Mouse (Mus musculus) cerebellum, adult 2 months (tissue): Measurements from ENCODE around the gene Fndc4. TPM values are rescaled to one million over a fixed set of nuclear protein-coding genes. Genes with fewer than 3 reads are reported as not detected.

Experiments
- DNase-seq, 2 experiments: peaks; one replicate each; pipeline ENCODE4 v3.0.0; 2021
- H3K27ac ChIP-seq: fragments of 200-500 bp; 2 replicates; pipeline ENCODE4 v1.5.1; 2012; ENCODE audit warnings: low read length, control low read depth, inconsistent platforms; ENCODE audit not compliant: insufficient read depth
- H3K27me3 ChIP-seq: fragments of 200-500 bp; 2 replicates; pipeline ENCODE4 v1.6.1; 2012; ENCODE audit warnings: inconsistent platforms, mild to moderate bottlenecking, low read length, moderate library complexity; ENCODE audit not compliant: control insufficient read depth, insufficient read depth
- H3K4me1 ChIP-seq: fragments of 200-500 bp; 2 replicates; pipeline ENCODE4 v1.6.1; 2011; ENCODE audit warnings: low read length; ENCODE audit not compliant: control insufficient read depth, insufficient read depth
- H3K4me3 ChIP-seq: fragments of 200-500 bp; replicated peaks from 2 replicates; pipeline ENCODE3; 2011; ENCODE audit warnings: mild to moderate bottlenecking, low read depth, low read length, control low read depth; ENCODE audit not compliant: insufficient read depth
- CTCF ChIP-seq: fragments of 200-500 bp; IDR thresholded peaks from 2 replicates; pipeline ENCODE4 v1.5.1; 2011; ENCODE audit warnings: low read depth, mild to moderate bottlenecking, control low read depth, low read length, moderate library complexity, borderline replicate concordance; ENCODE audit not compliant: insufficient read depth
- POLR2A ChIP-seq: fragments of 200-500 bp; IDR thresholded peaks from 2 replicates; pipeline ENCODE4 v1.6.1; 2011; ENCODE audit warnings: low read length, control low read depth, borderline replicate concordance; ENCODE audit not compliant: insufficient read depth
- WGBS: fragments of 180-500 bp; shearing (Covaris S2); methylation state at CpG from one replicate; pipeline ENCODE4 v1.1.7; 2018; 5-methylcytosine and 5-hydroxymethylcytosine counted together
- polyA plus RNA-seq: library from polyadenylated mRNA; depleted of rRNA; stranded (reverse); fragments of >200 nt; gene quantifications from 2 replicates; pipeline ENCODE4 v1.2.3, GENCODE M21; 2012

The Fndc4 gene
- polyA plus RNA-seq, 1 experiment: 190 TPM

GRCm38 (mm10) chr5:31297981-31298380 is 2.1 kb upstream of the Fndc4 start:
- 48% methylated on average over 3 of the region's 3 CpGs for WGBS
- H3K4me3 ChIP-seq: no peak overlapping the region
- no peak overlapping the region for H3K27ac ChIP-seq
- peaks cover 5% of the 10 kb centered on the region; the same call in 1 of the 2 replicates for H3K4me1 ChIP-seq
- DNase-seq: no peak
- H3K27me3 ChIP-seq: no peaks in the 10 kb centered on the region
- TF ChIP-seq POLR2A (no peak), CTCF (no peak)

GRCm38 (mm10) chr5:31297047-31297757 is 1.3 kb upstream of the Fndc4 start, which contains the start of gene Gckr:
Gene Gckr, plus strand, starts transcription at chr5:31297443.
- H3K4me1 ChIP-seq: peaks cover 5% of the 10 kb centered on the region; the same call in 1 of the 2 replicates
- no peak for DNase-seq
- no peaks in the 10 kb centered on the region for H3K27me3 ChIP-seq
- TF ChIP-seq POLR2A (no peak), CTCF (no peak)
- WGBS: 70% methylated on average over 13 of the region's 13 CpGs
- no peak within 1 kb of the TSS for H3K27ac ChIP-seq
- H3K4me3 ChIP-seq: no peak within 1 kb of the TSS

GRCm38 (mm10) chr5:31294964-31295605 is 795 bp downstream of the Fndc4 start:
- 3% methylated on average over 28 of the region's 29 CpGs for WGBS
- no peak for TF ChIP-seq POLR2A
- TF ChIP-seq CTCF: no peak
- peak overlapping the region; percentile 99 for H3K4me3 ChIP-seq
- H3K4me1 ChIP-seq: peaks cover 5% of the 10 kb centered on the region; the same call in 1 of the 2 replicates
- H3K27me3 ChIP-seq: no peaks in the 10 kb centered on the region
- peak; percentile 38 to 48 for DNase-seq
- H3K27ac ChIP-seq: peak overlapping the region; percentile 57; the same call in 1 of the 2 replicates

DNA sequence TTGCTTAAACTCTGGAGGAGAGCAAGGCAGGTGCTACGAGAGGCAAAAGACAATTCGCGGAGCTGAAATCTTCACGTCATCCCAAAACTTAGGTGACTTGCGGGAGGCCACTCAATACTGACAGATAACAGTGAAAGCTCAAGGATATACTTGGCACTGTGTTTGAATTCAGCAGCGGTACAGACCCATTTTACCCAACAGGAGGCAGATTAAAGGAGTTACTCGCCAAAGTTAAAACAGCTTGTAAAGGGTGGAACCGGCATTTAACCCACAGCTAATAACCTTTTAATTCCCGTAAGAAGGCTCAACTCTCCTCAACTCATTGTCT is 4.6 kb downstream of the Fndc4 start:
- Histone ChIP-seq H3K27me3 (no peaks in the 10 kb centered on the region), H3K27ac (peak overlapping the region; percentile 43; the same call in 1 of the 2 replicates), H3K4me1 (peaks cover 5% of the 10 kb centered on the region; the same call in 1 of the 2 replicates), H3K4me3 (peak overlapping the region; percentile 79)
- WGBS: 1% methylated on average over 9 of the region's 9 CpGs
- no peak for DNase-seq
- TF ChIP-seq CTCF (no peak), POLR2A (no peak)

- TF ChIP-seq POLR2A (peak; percentile 72; the same call in 1 of the 2 replicates), CTCF (no peak)
- Histone ChIP-seq H3K27ac (peak within 1 kb of the TSS; percentile 43; the same call in 1 of the 2 replicates), H3K4me3 (peak within 1 kb of the TSS; percentile 79), H3K27me3 (no peaks in the 10 kb centered on the region), H3K4me1 (peaks cover 5% of the 10 kb centered on the region; the same call in 1 of the 2 replicates)
- WGBS: 2% methylated on average over 45 of the region's 45 CpGs
- DNase-seq: peak; percentile 96 to 98
These were observed 5.1 kb downstream of the Fndc4 start, which contains the start of gene Ift172 for GRCm38 (mm10) chr5:31290521-31291360. Gene Ift172, minus strand, starts transcription at chr5:31291116.

DNA sequence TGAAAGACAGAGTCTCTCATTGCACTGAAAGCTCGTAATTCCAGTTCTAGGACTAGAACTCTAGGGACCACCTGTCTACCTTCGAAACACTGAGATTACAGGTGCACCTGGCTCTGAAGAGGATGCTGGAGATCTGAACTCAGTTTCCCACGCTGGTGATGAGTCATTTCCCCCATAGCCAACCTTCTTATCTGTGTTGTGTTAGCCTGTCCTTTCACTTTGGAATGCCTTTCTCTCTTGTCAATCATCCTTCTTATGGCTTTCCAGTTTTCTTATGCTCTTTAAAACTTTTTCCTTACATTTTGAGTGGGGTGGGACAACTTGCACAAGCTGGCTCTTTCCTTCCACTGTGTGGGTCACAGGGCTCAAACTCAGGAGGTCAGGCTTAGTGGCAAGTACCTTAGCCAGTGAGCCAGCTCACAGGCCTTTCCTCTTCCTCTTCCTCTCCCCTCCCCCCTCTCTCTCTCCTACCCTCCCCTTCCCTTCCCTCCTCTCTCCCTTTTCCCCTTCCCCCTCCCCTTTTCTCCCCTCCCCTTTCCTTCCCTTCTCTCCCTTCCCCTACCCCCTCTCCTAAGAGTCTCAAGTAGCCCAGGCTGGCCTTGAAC is 6.2 kb downstream of the Fndc4 start:
- peaks cover 3% of the 10 kb centered on the region; the same call in 1 of the 2 replicates for H3K4me1 ChIP-seq
- no peak overlapping the region for H3K27ac ChIP-seq
- no peaks in the 10 kb centered on the region for H3K27me3 ChIP-seq
- WGBS: 84% methylated on average over 3 of the region's 3 CpGs
- TF ChIP-seq POLR2A (no peak), CTCF (no peak)
- H3K4me3 ChIP-seq: no peak overlapping the region
- no peak for DNase-seq

GRCm38 (mm10) chr5:31288655-31289054 is 7.2 kb downstream of the Fndc4 start:
- Histone ChIP-seq H3K4me1 (no peaks in the 10 kb centered on the region), H3K4me3 (no peak overlapping the region), H3K27ac (no peak overlapping the region), H3K27me3 (no peaks in the 10 kb centered on the region)
- WGBS: 17% methylated on average over 3 of the region's 3 CpGs
- TF ChIP-seq POLR2A (no peak), CTCF (no peak)
- no peak for DNase-seq
